Mouse (Mus musculus) ovary, postnatal 10 days (tissue): ENCODE measurements at regions not wholly inside any gene's neighbourhood (a gene's known extent, or its start where the extent isn't known, plus 50 kb on each side); places are given as distances from the start of the nearest gene placed in this dataset.

Experiments
- DNase-seq: peaks from one replicate; pipeline ENCODE4 v3.0.0; 2022; ENCODE audit warnings: low spot score

- DNase-seq, result no peak
Observed at GRCm38 (mm10) chr15:52959711-52960110, 925.0 kb upstream of the Gm7489 start.

GRCm38 (mm10) chr15:52961491-52961890 is 923.2 kb upstream of the Gm7489 start:
- DNase-seq, result no peak

- DNase-seq, result no peak
Observed at GRCm38 (mm10) chr15:52963918-52964317, 920.8 kb upstream of the Gm7489 start.

- no peak for DNase-seq
Observed at GRCm38 (mm10) chr15:52964403-52964802, 920.3 kb upstream of the Gm7489 start.

GRCm38 (mm10) chr15:52967801-52968235 is 916.9 kb upstream of the Gm7489 start:
- DNase-seq, result peak; percentile 2

- no peak for DNase-seq
Observed at GRCm38 (mm10) chr15:52982821-52983220, 901.9 kb upstream of the Gm7489 start.

- DNase-seq, result no peak
Observed at GRCm38 (mm10) chr15:52990580-52990979, 894.1 kb upstream of the Gm7489 start.

GRCm38 (mm10) chr15:52994351-52994750 is 890.4 kb upstream of the Gm7489 start:
- no peak for DNase-seq

- DNase-seq, result no peak
Observed at GRCm38 (mm10) chr15:52999200-52999599, 885.5 kb upstream of the Gm7489 start.

GRCm38 (mm10) chr15:52999776-53000175 is 884.9 kb upstream of the Gm7489 start:
- DNase-seq, result no peak

- no peak for DNase-seq
Observed at GRCm38 (mm10) chr15:53001429-53001828, 883.3 kb upstream of the Gm7489 start.

- no peak for DNase-seq
Observed at GRCm38 (mm10) chr15:53001964-53002363, 882.7 kb upstream of the Gm7489 start.

GRCm38 (mm10) chr15:53004078-53004477 is 880.6 kb upstream of the Gm7489 start:
- no peak for DNase-seq

- no peak for DNase-seq
Observed at GRCm38 (mm10) chr15:53006844-53007243, 877.9 kb upstream of the Gm7489 start.

- no peak for DNase-seq
Observed at GRCm38 (mm10) chr15:53009337-53009736, 875.4 kb upstream of the Gm7489 start.
